9 mouse cellular contexts compared by ENCODE assay signal in the genomic region with DNA sequence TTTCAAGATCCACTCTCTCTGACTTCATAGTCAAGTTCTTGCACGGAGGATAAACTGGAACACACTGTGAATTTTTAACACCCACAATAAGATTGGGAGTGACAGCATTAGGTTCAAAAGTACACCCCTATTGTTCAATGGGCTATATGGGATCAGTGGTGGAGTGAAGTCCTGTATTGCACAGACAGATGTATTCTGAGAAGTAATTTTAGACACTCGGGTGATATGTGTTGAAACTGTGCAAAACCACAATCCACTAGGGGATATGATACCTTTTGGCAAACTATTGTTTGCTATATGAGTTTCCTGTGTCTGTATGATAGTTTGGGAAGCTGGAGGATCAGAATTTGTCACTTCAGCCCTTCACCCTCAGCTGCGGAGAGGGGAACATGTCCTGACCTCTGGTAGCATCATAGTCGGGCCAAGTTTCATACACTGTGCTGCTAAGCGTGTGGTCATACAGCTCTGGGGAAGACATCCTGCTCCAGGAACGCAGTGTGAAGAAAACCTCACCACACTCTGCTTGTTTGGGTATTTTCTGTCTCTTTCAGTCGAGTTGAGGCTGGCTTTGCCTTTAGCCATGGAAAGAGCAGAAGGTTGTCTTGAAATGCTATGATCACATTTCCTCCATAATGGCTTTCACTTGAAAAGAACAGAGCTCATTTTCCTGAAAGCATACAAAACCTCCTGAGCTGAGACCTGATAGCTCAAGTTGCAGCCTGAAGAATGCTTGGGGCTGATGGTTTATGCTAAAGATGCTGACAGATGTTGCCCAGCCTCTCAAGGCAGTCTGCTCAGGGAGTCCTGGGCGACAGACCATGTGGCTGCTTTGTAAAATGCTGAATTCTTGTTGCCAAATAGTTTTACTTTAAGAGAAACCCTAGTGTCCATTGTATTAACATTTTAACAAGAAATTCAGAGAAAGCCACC.
A peak's percentile ranks its signal among the peaks of the same experiment; 100 is the strongest.
DNase-seq lines count a peak whose midpoint lies in the region; ATAC-seq lines count a peak whose summit lies in the region.
"Had no signal": no experiment of that assay in that cellular context is flagged by ENCODE, and none has a peak within 500 bp of the region (broad histone marks: within the 10 kb centered on the region; RNA-seq: fewer than 3 reads in every experiment).

No protein-coding gene starts in this region.

- 58% methylated on average over 8 of the region's 8 CpGs for WGBS in heart, embryonic 12.5 days
- 26% methylated on average over 8 of the region's 8 CpGs for WGBS in embryonic facial prominence, embryonic 13.5 days
- WGBS in intestine, embryonic 16.5 days = 63% methylated on average over 8 of the region's 8 CpGs
- WGBS in midbrain, embryonic 13.5 days = 80% methylated on average over 8 of the region's 8 CpGs

- no peaks in the 10 kb centered on the region for H3K9me3 ChIP-seq in heart, embryonic 12.5 days (replicated peaks)
- H3K9me3 ChIP-seq in embryonic facial prominence, embryonic 13.5 days = no peaks in the 10 kb centered on the region
- H3K9me3 ChIP-seq in intestine, embryonic 16.5 days (ENCODE audit: control insufficient read depth, low read length) = no peaks in the 10 kb centered on the region
- H3K9me3 ChIP-seq in midbrain, embryonic 13.5 days = no peaks in the 10 kb centered on the region

- peak overlapping the region; percentile 72 for H3K27ac ChIP-seq in heart, embryonic 12.5 days (ENCODE audit: poor library complexity, severe bottlenecking)
- peak overlapping the region; percentile 91 for H3K27ac ChIP-seq in embryonic facial prominence, embryonic 13.5 days
- peak overlapping the region; percentile 20; the same call in 1 of the 2 replicates for H3K27ac ChIP-seq in intestine, embryonic 16.5 days (ENCODE audit: low read length)
- no peak overlapping the region for H3K27ac ChIP-seq in midbrain, embryonic 13.5 days

- no peaks in the 10 kb centered on the region for H3K27me3 ChIP-seq in heart, embryonic 12.5 days (replicated peaks)
- H3K27me3 ChIP-seq in embryonic facial prominence, embryonic 13.5 days = no peaks in the 10 kb centered on the region
- no peaks in the 10 kb centered on the region for H3K27me3 ChIP-seq in intestine, embryonic 16.5 days (replicated peaks; ENCODE audit: control insufficient read depth, insufficient read depth, low read length)
- H3K27me3 ChIP-seq in midbrain, embryonic 13.5 days = no peaks in the 10 kb centered on the region

- ATAC-seq in heart, embryonic 12.5 days (ENCODE audit: insufficient number of reproducible peaks, low FRiP score) = no peak
- ATAC-seq in embryonic facial prominence, embryonic 13.5 days (ENCODE audit: insufficient number of reproducible peaks, insufficient read depth, low FRiP score, low TSS enrichment, low read depth) = peak; percentile 63; the same call in 1 of the 2 replicates
- ATAC-seq in intestine, embryonic 16.5 days = no peak
- ATAC-seq in midbrain, embryonic 13.5 days = no peak

- H3K4me2 ChIP-seq in heart, embryonic 12.5 days = no peak overlapping the region
- H3K4me2 ChIP-seq in embryonic facial prominence, embryonic 13.5 days = 0 out of 2 replicates have a peak overlapping the region, but pooled peaks have one; percentile 0
- H3K4me2 ChIP-seq in intestine, embryonic 16.5 days (ENCODE audit: low read depth, low read length) = no peak overlapping the region
- H3K4me2 ChIP-seq in midbrain, embryonic 13.5 days (replicated peaks) = no peak overlapping the region

- DNase-seq in heart, postnatal 14 days = no peak
- DNase-seq in 3T3-L1 (ENCODE audit: low read depth, low spot score) = peak; percentile 61
- DNase-seq in Muller cell, postnatal 12 days (ENCODE audit: inconsistent ontology term) = no peak
- DNase-seq in gastrocnemius, postnatal 10 days = no peak
- DNase-seq: midbrain, embryonic 14.5 days had no signal

- H3K36me3 ChIP-seq in heart, embryonic 12.5 days = no peaks in the 10 kb centered on the region
- H3K36me3 ChIP-seq in embryonic facial prominence, embryonic 13.5 days = no peaks in the 10 kb centered on the region
- no peaks in the 10 kb centered on the region for H3K36me3 ChIP-seq in intestine, embryonic 16.5 days (ENCODE audit: control insufficient read depth, insufficient read depth, low read length)
- no peaks in the 10 kb centered on the region for H3K36me3 ChIP-seq in midbrain, embryonic 13.5 days

- no peak overlapping the region for H3K9ac ChIP-seq in heart, embryonic 12.5 days
- no peak overlapping the region for H3K9ac ChIP-seq in embryonic facial prominence, embryonic 13.5 days
- no peak overlapping the region for H3K9ac ChIP-seq in intestine, embryonic 16.5 days (ENCODE audit: low read depth, low read length)
- H3K9ac ChIP-seq in midbrain, embryonic 13.5 days (replicated peaks) = no peak overlapping the region

- H3K4me1 ChIP-seq in heart, embryonic 12.5 days (replicated peaks) = peaks cover 23% of the 10 kb centered on the region
- peaks cover 42% of the 10 kb centered on the region for H3K4me1 ChIP-seq in embryonic facial prominence, embryonic 13.5 days
- H3K4me1 ChIP-seq in intestine, embryonic 16.5 days (ENCODE audit: control insufficient read depth, insufficient read depth, low read length) = peaks cover 16% of the 10 kb centered on the region
- H3K4me1 ChIP-seq in midbrain, embryonic 13.5 days (replicated peaks) = no peaks in the 10 kb centered on the region

- no peak overlapping the region for H3K4me3 ChIP-seq in heart, embryonic 12.5 days
- no peak overlapping the region for H3K4me3 ChIP-seq in embryonic facial prominence, embryonic 13.5 days
- no peak overlapping the region for H3K4me3 ChIP-seq in intestine, embryonic 16.5 days (ENCODE audit: low read length)
- no peak overlapping the region for H3K4me3 ChIP-seq in midbrain, embryonic 13.5 days (replicated peaks)

- intact Hi-C loops in heart, postnatal 14 days (cut with DNase I) = no loop called here
